Mouse (Mus musculus): ENCODE results near the gene Slc43a1. TPM values are rescaled to one million over a fixed set of nuclear protein-coding genes. Genes with fewer than 3 reads are reported as not detected.
"Not testable (repeated sequence)": the region's sequence is repeated elsewhere in the genome, so short reads cannot be mapped to it uniquely, and the experiment has no call there.

Gene Slc43a1
- polyA plus RNA-seq, 1 experiment from 2014 or later = 12.0 TPM

GRCm38 (mm10) chr2:84890045-84890340, 51.3 kb downstream of the Slc43a1 start:
- Histone ChIP-seq H3K36me3 (no peaks in the 10 kb centered on the region), H3K27me3 (peaks cover 59% of the 10 kb centered on the region), H3K4me3 (no peak overlapping the region), H3K9ac (no peak overlapping the region), H3K9me3 (replicated peaks) (no peaks in the 10 kb centered on the region), H3K27ac (no peak overlapping the region), H3K4me2 (replicated peaks) (no peak overlapping the region), H3K4me1 (peaks cover 27% of the 10 kb centered on the region)
- under 1% methylated on average over 5 of the region's 5 CpGs for WGBS
- ATAC-seq (ENCODE audit: low FRiP score) = no peak

DNA sequence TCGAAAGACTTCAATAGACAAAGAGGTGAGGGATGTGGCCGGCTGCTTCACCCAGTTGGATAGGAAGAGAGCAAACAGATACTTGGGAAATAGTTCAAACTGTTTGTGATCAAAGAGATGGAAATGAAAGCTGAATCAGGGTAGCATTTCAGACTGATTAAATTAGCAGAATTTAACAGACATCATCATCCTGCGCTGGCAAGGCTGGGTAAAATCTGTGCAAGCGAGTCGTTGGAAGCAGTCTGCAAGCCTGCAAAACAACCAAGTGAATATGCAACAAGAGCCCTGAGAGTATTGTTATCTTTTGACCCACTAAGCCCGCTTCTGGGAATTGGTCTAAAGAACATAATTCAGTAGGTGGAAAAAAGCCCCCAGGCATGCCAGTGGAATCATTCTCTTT, 54.7 kb downstream of the Slc43a1 start:
- 60% methylated on average over 6 of the region's 6 CpGs for WGBS
- no peaks in the 10 kb centered on the region for H3K9me3 ChIP-seq (replicated peaks)
- no peak overlapping the region for H3K27ac ChIP-seq
- no peak overlapping the region for H3K9ac ChIP-seq
- peaks cover 7% of the 10 kb centered on the region; the same call in 1 of the 2 replicates for H3K4me1 ChIP-seq
- no peaks in the 10 kb centered on the region for H3K36me3 ChIP-seq
- H3K4me3 ChIP-seq = no peak overlapping the region
- H3K27me3 ChIP-seq = peaks cover 26% of the 10 kb centered on the region
- ATAC-seq (ENCODE audit: low FRiP score) = no peak
- no peak overlapping the region for H3K4me2 ChIP-seq (replicated peaks)

DNA sequence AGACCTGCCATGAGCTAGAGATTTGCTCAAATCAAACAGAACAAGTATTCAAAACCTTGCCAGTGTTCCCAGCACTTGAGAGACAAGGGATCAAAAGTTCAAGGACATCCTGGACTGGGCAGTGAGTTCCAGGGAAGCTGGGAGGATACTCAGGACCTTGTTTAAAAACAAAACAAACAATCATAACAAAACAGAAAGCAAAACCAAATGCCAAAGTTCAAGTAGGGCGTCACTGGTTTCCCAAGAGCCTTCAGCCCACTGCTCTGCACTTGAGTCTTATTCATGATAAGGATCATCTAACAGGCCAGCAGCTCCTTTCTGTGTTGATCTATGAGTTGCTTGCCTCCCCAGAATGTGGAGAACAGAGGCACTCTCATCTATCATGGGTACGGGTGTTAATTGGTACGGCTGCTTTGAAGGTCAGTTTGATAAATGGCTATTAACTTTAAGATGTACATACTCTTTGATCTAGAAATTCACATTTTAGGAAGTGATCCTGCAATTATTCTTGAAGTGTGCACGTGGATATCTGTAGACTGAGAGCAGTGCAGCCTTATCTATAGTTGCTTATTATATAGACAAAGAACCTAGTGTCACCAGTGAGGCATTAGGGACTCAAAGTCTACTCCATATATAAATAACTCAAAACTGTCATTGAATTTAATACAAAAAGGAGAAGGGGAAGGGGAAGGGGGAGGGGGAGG, 57.0 kb downstream of the Slc43a1 start:
- no peaks in the 10 kb centered on the region for H3K36me3 ChIP-seq
- no peak overlapping the region for H3K27ac ChIP-seq
- H3K4me2 ChIP-seq (replicated peaks) = no peak overlapping the region
- H3K4me1 ChIP-seq = no peaks in the 10 kb centered on the region
- H3K27me3 ChIP-seq = peaks cover 9% of the 10 kb centered on the region
- no peak overlapping the region for H3K4me3 ChIP-seq
- no peak overlapping the region for H3K9ac ChIP-seq
- ATAC-seq (ENCODE audit: low FRiP score) = no peak
- no peaks in the 10 kb centered on the region for H3K9me3 ChIP-seq (replicated peaks)
- 67% methylated on average over 4 of the region's 4 CpGs for WGBS

DNA sequence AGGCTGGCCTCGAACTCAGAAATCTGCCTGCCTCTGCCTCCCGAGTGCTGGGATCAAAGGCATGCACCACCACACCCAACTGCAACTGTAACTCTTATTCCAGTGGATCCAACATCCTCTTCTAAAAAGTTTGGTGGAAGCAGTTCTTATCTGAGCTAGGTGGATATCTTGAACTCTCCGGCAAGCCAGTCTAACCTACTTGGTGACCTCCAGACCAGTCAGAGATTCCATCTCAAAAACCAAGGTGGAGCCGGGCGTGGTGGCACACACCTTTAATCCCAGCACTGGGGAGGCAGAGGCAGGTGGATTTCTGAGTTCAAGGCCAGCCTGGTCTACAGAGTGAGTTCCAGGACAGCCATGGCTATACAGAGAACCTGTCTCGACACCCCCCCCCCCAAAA, 58.0 kb downstream of the Slc43a1 start:
- not testable (repeated sequence) for H3K9me3 ChIP-seq (replicated peaks)

DNA sequence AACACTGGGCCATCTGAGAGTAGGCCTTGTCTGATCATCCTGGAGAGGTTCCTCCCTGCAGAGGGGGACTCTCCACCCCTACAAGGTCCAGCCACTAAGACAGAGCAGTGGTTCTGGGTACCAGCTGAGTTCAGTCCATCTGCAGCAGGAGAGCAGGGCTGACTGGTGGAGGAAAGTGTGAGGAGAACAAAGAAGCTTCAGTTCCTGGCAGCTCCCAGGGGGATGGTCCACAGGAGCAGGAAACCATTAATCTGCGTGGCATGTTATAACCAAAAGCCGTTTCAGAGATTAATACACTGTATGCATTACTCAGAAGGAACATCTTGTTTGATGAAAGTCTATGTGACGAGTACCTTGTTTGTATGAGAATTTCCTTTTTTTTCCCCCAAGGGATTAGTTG, 74.1 kb downstream of the Slc43a1 start:
- 64% methylated on average over 3 of the region's 3 CpGs for WGBS
- no peak overlapping the region for H3K9ac ChIP-seq
- no peaks in the 10 kb centered on the region for H3K27me3 ChIP-seq
- no peak overlapping the region for H3K27ac ChIP-seq
- no peak overlapping the region for H3K4me3 ChIP-seq
- H3K4me1 ChIP-seq = no peaks in the 10 kb centered on the region
- H3K4me2 ChIP-seq (replicated peaks) = no peak overlapping the region
- H3K36me3 ChIP-seq = no peaks in the 10 kb centered on the region
- ATAC-seq (ENCODE audit: low FRiP score) = no peak
- H3K9me3 ChIP-seq (replicated peaks) = no peaks in the 10 kb centered on the region

More for the DNA sequence above, 58.0 kb downstream of the Slc43a1 start:
- 97% methylated on average over 6 of the region's 6 CpGs for WGBS
- not testable (repeated sequence) for H3K4me1 ChIP-seq; H3K27ac ChIP-seq; ATAC-seq (ENCODE audit: low FRiP score); H3K36me3 ChIP-seq; H3K27me3 ChIP-seq; H3K4me3 ChIP-seq; H3K9ac ChIP-seq; H3K4me2 ChIP-seq (replicated peaks)

Other genes starting within 250 kb of the Slc43a1 start
- gene Ctnnd1, start 188.1 kb upstream of the Slc43a1 start, polyA plus RNA-seq (2016; fragmentation: Nextera tagmentation; extraction: Ambion mirVana) = 52.8 and 62.7 TPM in 2 replicates
- gene Btbd18, start 179.8 kb upstream of the Slc43a1 start, polyA plus RNA-seq (2016; fragmentation: Nextera tagmentation; extraction: Ambion mirVana) = 0.32 and 0.48 TPM in 2 replicates
- gene Selenoh, start 168.1 kb upstream of the Slc43a1 start, polyA plus RNA-seq (2016; fragmentation: Nextera tagmentation; extraction: Ambion mirVana) = 281 and 304 TPM in 2 replicates
- gene Gm28635, start 160.8 kb upstream of the Slc43a1 start, polyA plus RNA-seq (2016; fragmentation: Nextera tagmentation; extraction: Ambion mirVana) = not detected in 2 replicates
- 49.3 and 50.0 TPM in 2 replicates for gene Med19, start 160.4 kb upstream of the Slc43a1 start, polyA plus RNA-seq (2016; fragmentation: Nextera tagmentation; extraction: Ambion mirVana)
- gene Tmx2, start 159.7 kb upstream of the Slc43a1 start, polyA plus RNA-seq (2016; fragmentation: Nextera tagmentation; extraction: Ambion mirVana) = 172 and 181 TPM in 2 replicates
- 30.0 and 33.8 TPM in 2 replicates for gene Zdhhc5, start 123.7 kb upstream of the Slc43a1 start, polyA plus RNA-seq (2016; fragmentation: Nextera tagmentation; extraction: Ambion mirVana)
- 35.0 and 37.0 TPM in 2 replicates for gene Clp1, start 111.5 kb upstream of the Slc43a1 start, polyA plus RNA-seq (2016; fragmentation: Nextera tagmentation; extraction: Ambion mirVana)
- 21.0 and 22.4 TPM in 2 replicates for gene Ypel4, start 104.8 kb upstream of the Slc43a1 start, polyA plus RNA-seq (2016; fragmentation: Nextera tagmentation; extraction: Ambion mirVana)
- gene Gm19426, start 95.2 kb upstream of the Slc43a1 start, polyA plus RNA-seq (2016; fragmentation: Nextera tagmentation; extraction: Ambion mirVana) = 9.7 and 10.9 TPM in 2 replicates
- 35.4 and 43.2 TPM in 2 replicates for gene Serping1, start 63.4 kb upstream of the Slc43a1 start, polyA plus RNA-seq (2016; fragmentation: Nextera tagmentation; extraction: Ambion mirVana)
- 32.9 and 34.0 TPM in 2 replicates for gene Ube2l6, start 40.0 kb upstream of the Slc43a1 start, polyA plus RNA-seq (2016; fragmentation: Nextera tagmentation; extraction: Ambion mirVana)
- gene Smtnl1, start 16.2 kb upstream of the Slc43a1 start, polyA plus RNA-seq (2016; fragmentation: Nextera tagmentation; extraction: Ambion mirVana) = 0.13 TPM in 1 of 2 replicates, not detected in the other
- 35.0 and 35.8 TPM in 2 replicates for gene Timm10, start 11.9 kb upstream of the Slc43a1 start, polyA plus RNA-seq (2016; fragmentation: Nextera tagmentation; extraction: Ambion mirVana)
- 5.2 and 6.4 TPM in 2 replicates for gene Rtn4rl2, start 47.9 kb downstream of the Slc43a1 start, polyA plus RNA-seq (2016; fragmentation: Nextera tagmentation; extraction: Ambion mirVana)
- 20.7 and 21.2 TPM in 2 replicates for gene Slc43a3, start 97.7 kb downstream of the Slc43a1 start, polyA plus RNA-seq (2016; fragmentation: Nextera tagmentation; extraction: Ambion mirVana)
- gene Prg2, start 141.6 kb downstream of the Slc43a1 start, polyA plus RNA-seq (2016; fragmentation: Nextera tagmentation; extraction: Ambion mirVana) = 0.26 TPM in 1 of 2 replicates, not detected in the other
- not detected in 2 replicates for gene Prg3, start 149.4 kb downstream of the Slc43a1 start, polyA plus RNA-seq (2016; fragmentation: Nextera tagmentation; extraction: Ambion mirVana)
- 239 and 240 TPM in 2 replicates for gene Ssrp1, start 198.4 kb downstream of the Slc43a1 start, polyA plus RNA-seq (2016; fragmentation: Nextera tagmentation; extraction: Ambion mirVana)
- 18.1 and 23.7 TPM in 2 replicates for gene P2rx3, start 198.6 kb downstream of the Slc43a1 start, polyA plus RNA-seq (2016; fragmentation: Nextera tagmentation; extraction: Ambion mirVana)
- gene Tnks1bp1, start 209.2 kb downstream of the Slc43a1 start, polyA plus RNA-seq (2016; fragmentation: Nextera tagmentation; extraction: Ambion mirVana) = 42.2 and 46.7 TPM in 2 replicates

All from hindbrain, embryonic 12.5 days (tissue).